Mouse (Mus musculus): ENCODE data around the gene Usf3. TPM values are rescaled to one million over a fixed set of nuclear protein-coding genes. Genes with fewer than 3 reads are reported as not detected.

Gene Usf3
- polyA plus RNA-seq (2012) = 4.2 and 6.2 TPM in 2 replicates

DNA sequence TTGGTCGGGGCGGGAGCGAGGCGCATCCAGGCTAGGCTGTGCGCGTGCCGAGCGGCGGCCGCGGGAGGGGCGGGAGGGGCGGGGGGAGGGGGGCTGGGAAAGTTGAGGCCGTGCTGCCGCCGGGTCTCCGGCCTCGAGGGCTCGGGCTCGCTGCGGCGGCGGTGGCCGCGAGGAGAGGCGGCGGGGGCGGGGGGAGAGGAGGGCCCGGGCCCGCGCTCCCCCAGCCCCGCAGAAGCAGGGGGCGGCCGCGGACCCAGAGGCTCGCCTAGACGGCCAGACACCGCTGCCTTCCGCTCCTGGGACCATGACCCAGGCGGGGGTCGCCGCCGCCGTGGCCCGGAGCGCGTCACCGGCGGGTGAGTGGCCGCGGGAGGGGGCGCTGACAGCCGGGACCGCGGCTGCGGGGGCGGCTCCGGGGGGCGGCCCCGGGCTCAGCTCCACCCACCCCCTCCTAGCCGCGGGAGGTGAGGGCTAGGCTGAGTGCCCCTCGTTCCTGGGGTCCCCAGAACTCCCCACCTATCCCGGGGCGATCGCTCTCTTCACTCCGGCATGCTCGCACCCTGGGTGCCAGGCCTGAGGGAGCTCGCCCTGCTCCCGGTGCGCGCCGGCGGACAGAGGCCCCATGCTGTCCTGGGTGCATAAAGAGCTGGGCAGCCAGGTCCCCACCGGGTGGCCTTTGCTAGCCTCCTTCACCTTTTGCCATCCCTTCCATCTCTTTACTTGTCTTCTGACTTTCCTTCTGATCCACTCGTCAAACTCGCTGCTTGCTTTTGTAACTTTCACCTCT, at the start of gene Usf3:
Usf3 (plus strand) TSS at position 92 of the 787 bp plus-strand sequence.
- no peak for TF ChIP-seq GATA1 (IDR thresholded peaks at IDR 0.05; ENCODE audit: low read length)

DNA sequence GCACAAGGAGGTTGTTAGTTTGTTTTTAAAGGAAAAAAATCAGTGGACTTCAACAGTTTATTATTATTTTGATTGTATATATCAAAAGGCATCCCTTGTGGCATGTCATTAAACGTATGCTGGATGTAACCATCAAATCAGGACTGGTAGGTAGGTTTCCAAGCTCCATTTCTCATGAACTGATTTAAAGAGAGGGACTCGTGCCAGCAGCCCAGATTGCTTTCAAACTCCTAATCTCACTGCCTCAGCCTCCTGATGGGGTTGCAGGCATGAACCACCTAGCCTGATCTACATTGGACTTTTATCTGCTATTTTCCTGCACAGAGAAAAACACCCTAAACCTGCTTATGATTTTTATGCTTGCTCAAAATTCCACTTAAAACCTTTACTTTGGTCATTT, 49.3 kb upstream of the Usf3 start:
- no peak for TF ChIP-seq GATA1 (IDR thresholded peaks at IDR 0.05; ENCODE audit: low read length)

GRCm38 (mm10) chr16:44124713-44125112, 48.3 kb upstream of the Usf3 start:
- TF ChIP-seq GATA1 (IDR thresholded peaks at IDR 0.05; ENCODE audit: low read length) = no peak

- no peak for TF ChIP-seq GATA1 (IDR thresholded peaks at IDR 0.05; ENCODE audit: low read length)
Measured at GRCm38 (mm10) chr16:44125436-44125835, 47.6 kb upstream of the Usf3 start.

GRCm38 (mm10) chr16:44126437-44126836, 46.6 kb upstream of the Usf3 start:
- TF ChIP-seq GATA1 (IDR thresholded peaks at IDR 0.05; ENCODE audit: low read length) = no peak

DNA sequence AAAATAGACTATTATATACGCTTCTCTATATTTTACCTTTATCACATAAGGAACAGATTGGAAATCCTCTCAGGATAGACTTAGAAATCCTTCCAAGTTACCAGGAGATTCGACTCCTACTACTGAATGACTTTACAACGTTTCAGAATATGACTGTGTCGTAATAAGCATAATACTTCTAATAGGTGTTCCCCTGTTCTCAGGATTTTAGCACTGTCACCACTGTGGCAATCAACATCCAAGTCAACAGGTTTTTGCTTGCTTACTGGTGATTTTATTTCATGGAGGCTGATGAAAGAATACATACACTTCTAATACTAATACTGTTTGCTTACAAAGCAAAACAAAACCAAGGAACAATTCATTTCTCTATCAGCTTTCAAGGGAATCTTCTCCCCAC, 40.7 kb upstream of the Usf3 start:
- no peak for TF ChIP-seq GATA1 (IDR thresholded peaks at IDR 0.05; ENCODE audit: low read length)

DNA sequence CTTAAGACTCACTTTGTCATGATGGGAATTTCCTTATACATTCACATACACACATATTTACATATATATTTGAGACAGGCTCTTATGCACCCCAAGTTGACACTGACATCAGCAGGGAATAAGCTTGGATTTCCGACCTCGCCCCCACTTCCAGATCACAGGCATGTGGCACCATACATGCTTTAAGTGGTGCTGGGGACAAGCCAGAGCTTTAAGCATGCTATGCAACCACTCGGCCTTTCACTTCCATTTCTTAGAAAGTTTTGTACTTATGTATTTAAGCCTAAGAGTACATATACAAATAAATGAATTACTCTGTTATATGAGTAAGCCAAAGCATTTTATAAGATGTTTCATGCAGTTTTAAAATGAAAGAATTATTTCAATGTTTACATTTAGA, 39.9 kb upstream of the Usf3 start:
- TF ChIP-seq GATA1 (IDR thresholded peaks at IDR 0.05; ENCODE audit: low read length) = no peak

DNA sequence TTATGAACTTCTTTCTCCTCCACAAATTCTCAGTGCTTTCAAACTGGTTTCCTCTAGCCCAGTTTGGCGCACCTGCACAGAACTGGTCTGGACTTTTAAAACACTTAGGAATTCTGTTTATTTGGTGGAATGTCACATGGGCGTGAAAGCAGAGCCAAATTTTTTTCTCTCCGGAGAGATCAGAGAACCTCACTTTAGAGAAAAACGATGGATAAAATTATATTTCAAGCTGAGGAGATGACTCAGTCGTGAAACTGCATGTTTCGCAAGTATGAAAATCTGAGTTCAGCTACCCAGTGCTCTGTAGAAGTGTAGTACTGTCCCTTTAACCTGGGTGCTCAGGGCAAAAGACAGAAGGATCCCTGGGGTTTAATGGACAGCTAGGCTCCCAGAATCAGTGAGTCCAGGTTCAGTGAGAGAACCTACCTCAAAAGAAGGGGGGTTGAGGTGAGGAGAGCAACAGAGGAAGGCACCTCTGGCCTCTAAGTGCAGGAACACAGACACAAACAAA, 36.5 kb upstream of the Usf3 start:
- TF ChIP-seq GATA1 (IDR thresholded peaks at IDR 0.05; ENCODE audit: low read length) = no peak

- no peak for TF ChIP-seq GATA1 (IDR thresholded peaks at IDR 0.05; ENCODE audit: low read length)
Measured at GRCm38 (mm10) chr16:44138377-44138978, 34.6 kb upstream of the Usf3 start.

GRCm38 (mm10) chr16:44138979-44139535, 34.0 kb upstream of the Usf3 start:
- TF ChIP-seq GATA1 (IDR thresholded peaks at IDR 0.05; ENCODE audit: low read length) = no peak

DNA sequence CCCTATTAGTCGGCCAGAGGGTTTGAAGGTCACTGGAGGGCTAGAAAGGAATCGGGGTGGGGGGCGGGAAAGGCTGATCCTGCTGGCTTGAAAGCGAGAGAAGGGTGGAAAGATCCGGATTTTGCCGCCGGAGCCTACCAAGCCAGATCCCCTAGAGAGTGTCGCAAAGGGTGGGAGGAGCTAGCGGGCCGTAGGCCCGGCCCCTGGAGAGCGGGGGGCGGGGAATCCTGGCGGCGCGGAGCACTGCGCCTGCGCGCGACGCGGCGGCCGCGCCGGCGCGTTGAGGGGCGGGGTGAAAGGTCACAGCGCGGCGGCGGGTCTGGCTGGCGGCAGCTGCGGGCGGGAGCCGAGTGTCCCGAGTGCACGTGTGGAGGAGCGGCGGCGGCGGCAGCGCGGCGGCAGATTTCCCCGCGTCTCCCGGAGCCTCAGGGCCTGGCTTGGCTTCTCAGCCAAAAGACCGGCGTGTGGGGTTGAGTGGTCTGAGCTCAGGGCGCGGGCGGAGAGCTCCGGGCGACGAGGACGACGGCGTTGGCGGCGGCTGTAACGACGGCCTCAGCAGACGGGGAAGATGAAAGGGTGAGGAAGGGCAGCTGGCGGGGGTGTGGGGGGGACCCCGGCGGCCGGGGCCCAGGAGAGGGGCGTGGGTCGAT, 33.4 kb upstream of the Usf3 start, which contains the start of the genes Atp6v1a and Naa50:
Atp6v1a (minus strand) TSS at position 170 of the 650 bp plus-strand sequence.
Naa50 (plus strand) TSS at position 295 of the 650 bp plus-strand sequence.
- TF ChIP-seq GATA1 (IDR thresholded peaks at IDR 0.05; ENCODE audit: low read length) = no peak

- no peak for TF ChIP-seq GATA1 (IDR thresholded peaks at IDR 0.05; ENCODE audit: low read length)
Measured at GRCm38 (mm10) chr16:44140186-44140787, 32.8 kb upstream of the Usf3 start.

DNA sequence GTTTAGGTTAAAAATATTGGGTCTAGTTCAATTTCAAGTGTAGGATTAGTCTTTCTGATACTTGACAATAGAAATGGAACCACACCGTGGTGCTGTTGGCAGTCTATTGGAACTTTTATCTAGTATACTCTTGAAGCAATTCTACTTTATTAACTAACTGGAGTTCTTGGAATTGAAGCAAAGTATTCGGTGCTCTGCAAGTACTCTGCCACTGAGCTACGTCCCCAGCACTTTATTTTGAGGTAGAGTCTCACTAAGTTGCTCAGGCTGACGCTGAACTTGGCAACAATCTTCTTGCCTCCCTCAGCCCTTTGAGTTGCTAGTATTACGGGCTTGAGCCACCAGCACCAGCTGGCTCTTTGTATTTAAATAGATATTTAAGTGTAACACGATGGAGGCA, 31.6 kb upstream of the Usf3 start:
- TF ChIP-seq GATA1 (IDR thresholded peaks at IDR 0.05; ENCODE audit: low read length) = no peak

DNA sequence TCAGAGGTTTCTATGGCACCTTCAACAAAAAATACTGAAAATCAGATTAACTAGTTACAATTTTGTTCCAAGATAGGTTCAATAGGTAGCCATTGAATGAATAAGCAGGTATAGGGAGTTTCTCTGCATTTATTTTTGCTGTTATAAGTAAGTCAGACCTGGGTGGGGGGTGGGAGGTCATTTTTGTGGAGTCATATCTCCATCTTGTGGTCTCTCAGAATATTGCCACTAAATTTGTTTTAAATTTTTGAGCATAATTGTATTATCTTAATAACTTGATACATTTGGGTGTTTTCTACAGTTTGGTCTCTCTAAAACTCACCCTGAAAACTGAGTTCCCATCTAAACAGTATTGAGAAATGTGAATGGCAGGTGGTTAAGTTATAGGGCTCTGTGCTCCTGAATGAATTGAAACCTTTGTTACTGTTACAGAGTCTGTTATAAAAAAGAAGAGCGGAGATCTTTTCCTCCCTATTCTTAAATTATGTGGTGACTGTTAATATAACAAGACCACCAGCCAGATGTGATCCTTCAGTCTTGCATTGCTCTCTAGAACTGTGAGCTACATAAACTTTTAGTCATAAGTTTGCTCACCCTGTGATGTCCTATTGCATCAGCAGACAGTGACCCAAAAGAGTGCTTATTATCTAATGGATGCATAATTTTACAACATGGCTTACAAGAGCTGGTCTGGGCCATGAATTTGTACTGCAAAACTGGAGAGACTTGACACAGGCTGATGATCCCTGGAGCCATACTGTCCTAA, 23.9 kb upstream of the Usf3 start:
- TF ChIP-seq GATA1 (IDR thresholded peaks at IDR 0.05; ENCODE audit: low read length) = no peak

Data from G1E-ER4 (cell line).